Mouse (Mus musculus) small intestine, adult 2 months (tissue): ENCODE results near the gene Phlpp1. TPM values are rescaled to one million over a fixed set of nuclear protein-coding genes. Genes with fewer than 3 reads are reported as not detected.

Experiments used
- H3K27ac ChIP-seq: fragments of 200-500 bp; 2 replicates; pipeline ENCODE4 v1.5.1; 2012; ENCODE audit warnings: low read depth, low read length, control low read depth, inconsistent platforms; ENCODE audit not compliant: insufficient read depth
- H3K27me3 ChIP-seq: fragments of 200-500 bp; 2 replicates; pipeline ENCODE4 v1.6.1; 2012; ENCODE audit warnings: mild to moderate bottlenecking, moderate library complexity, low read length, inconsistent platforms; ENCODE audit not compliant: control insufficient read depth, insufficient read depth
- H3K36me3 ChIP-seq: fragments of 200-500 bp; 2 replicates; pipeline ENCODE4 v1.6.1; 2012; ENCODE audit warnings: mild to moderate bottlenecking, low read length, control low read depth, inconsistent platforms; ENCODE audit not compliant: control insufficient read depth, insufficient read depth
- H3K4me1 ChIP-seq: fragments of 200-500 bp; 2 replicates; pipeline ENCODE4 v1.6.1; 2012; ENCODE audit warnings: low read length, inconsistent platforms, mixed read lengths; ENCODE audit not compliant: control insufficient read depth, insufficient read depth, insufficient read length
- H3K4me3 ChIP-seq: fragments of 200-500 bp; 2 replicates; pipeline ENCODE4 v1.5.1; 2012; ENCODE audit warnings: low read depth, mild to moderate bottlenecking, control low read depth, inconsistent platforms, low read length, moderate library complexity
- CTCF ChIP-seq: fragments of 200-500 bp; IDR thresholded peaks from 2 replicates; pipeline ENCODE4 v1.5.1; 2012; ENCODE audit warnings: low read depth, mild to moderate bottlenecking, control low read depth, inconsistent platforms, low read length, moderate library complexity, mixed read lengths; ENCODE audit not compliant: insufficient replicate concordance, insufficient read length; ENCODE audit errors: extremely low read depth
- POLR2A ChIP-seq: fragments of 200-500 bp; IDR thresholded peaks from 2 replicates; pipeline ENCODE4 v1.6.1; 2012; ENCODE audit warnings: low read depth, mild to moderate bottlenecking, control low read depth, inconsistent platforms, low read length, moderate library complexity
- WGBS: fragments of 180-500 bp; shearing (Covaris S2); methylation state at CpG from one replicate; pipeline ENCODE4 v1.1.7; 2018; 5-methylcytosine and 5-hydroxymethylcytosine counted together
- polyA plus RNA-seq: library from polyadenylated mRNA; depleted of rRNA; stranded (reverse); fragments of >200 nt; gene quantifications from 2 replicates; pipeline ENCODE4 v1.2.3, GENCODE M21; 2012

The Phlpp1 gene
- polyA plus RNA-seq, 1 experiment: 6.5 TPM

DNA sequence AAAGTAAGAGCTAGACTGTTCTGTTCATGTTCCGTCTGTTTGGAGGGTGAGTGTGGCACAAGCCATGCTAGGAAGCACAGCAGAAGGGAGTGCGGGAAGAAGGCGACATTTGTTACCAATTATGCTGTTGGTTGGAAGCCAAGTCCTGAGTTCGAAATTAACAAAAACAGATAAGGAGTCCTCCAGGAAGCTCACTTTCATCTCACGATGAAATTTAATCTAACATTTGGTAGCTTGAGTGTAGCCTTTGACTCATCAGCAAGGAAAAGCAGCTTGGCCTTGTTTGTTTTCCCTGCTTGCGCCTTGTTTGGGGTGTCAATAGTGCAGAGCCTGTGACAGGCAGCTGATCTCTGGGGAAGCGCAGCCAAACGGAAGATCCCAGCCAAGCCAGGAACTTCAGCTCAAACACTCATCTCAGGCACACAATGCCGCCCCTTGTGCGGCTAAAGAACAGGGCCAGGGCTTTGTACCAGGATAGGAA is 16.4 kb upstream of the Phlpp1 start:
- WGBS: 68% methylated on average over 10 of the region's 10 CpGs
- no peak overlapping the region for H3K27ac ChIP-seq
- H3K36me3 ChIP-seq: no peaks in the 10 kb centered on the region
- no peaks in the 10 kb centered on the region for H3K4me1 ChIP-seq
- TF ChIP-seq POLR2A (no peak), CTCF (no peak)
- H3K27me3 ChIP-seq: no peaks in the 10 kb centered on the region
- no peak overlapping the region for H3K4me3 ChIP-seq

DNA sequence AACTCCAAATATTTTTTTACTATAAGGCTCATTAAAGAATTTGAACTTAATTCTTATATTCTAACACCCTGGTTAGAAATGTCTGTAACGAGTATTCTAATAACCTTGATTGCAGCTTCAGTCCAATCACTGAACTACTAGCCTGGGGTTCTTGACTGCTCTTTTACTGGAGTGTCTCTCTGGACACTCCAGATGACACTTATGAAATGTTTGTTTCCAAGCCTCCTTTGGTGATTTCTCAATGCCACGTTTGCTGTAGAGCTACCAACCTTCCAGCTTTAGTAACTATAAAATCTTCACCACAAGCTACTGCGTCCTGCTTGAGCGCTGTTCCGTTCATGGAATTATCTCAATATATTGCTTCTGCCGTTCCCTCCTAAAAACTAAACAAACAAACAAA is 15.8 kb upstream of the Phlpp1 start:
- H3K27me3 ChIP-seq: no peaks in the 10 kb centered on the region
- no peak overlapping the region for H3K27ac ChIP-seq
- no peaks in the 10 kb centered on the region for H3K36me3 ChIP-seq
- H3K4me1 ChIP-seq: no peaks in the 10 kb centered on the region
- TF ChIP-seq POLR2A: no peak
- no peak for TF ChIP-seq CTCF
- WGBS: 81% methylated on average over 6 of the region's 6 CpGs
- H3K4me3 ChIP-seq: no peak overlapping the region

DNA sequence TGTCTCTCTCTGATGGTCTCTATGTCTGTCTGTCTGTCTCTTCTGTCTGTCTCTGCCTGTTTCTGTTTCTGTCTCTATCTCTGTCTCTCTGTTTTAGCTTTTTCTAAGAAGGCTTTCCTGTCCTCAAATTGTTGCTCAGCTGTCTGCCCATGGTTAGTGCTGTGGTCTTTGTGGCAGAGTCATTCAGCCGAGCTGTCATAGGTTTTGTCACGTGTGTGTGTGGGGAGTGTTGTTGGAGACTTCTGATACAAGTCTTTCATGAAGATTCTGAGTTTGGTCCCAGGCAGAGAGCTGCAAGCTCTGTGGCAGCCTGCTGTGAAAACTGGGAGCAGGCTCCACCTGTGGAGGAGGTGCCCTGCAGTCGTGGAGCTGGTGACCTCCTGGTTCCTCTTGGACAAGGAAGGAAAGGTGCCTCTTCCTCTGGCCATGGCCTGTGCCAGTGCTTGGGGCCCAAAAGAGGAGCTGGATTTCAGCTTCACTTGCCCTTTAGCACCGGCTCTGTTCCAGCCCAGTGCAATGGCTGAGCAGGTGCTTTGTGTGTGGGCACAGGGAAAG is 13.5 kb upstream of the Phlpp1 start:
- Histone ChIP-seq H3K27me3 (no peaks in the 10 kb centered on the region), H3K4me3 (no peak overlapping the region), H3K27ac (no peak overlapping the region), H3K4me1 (no peaks in the 10 kb centered on the region), H3K36me3 (no peaks in the 10 kb centered on the region)
- no peak for TF ChIP-seq POLR2A
- 38% methylated on average over 4 of the region's 4 CpGs for WGBS

DNA sequence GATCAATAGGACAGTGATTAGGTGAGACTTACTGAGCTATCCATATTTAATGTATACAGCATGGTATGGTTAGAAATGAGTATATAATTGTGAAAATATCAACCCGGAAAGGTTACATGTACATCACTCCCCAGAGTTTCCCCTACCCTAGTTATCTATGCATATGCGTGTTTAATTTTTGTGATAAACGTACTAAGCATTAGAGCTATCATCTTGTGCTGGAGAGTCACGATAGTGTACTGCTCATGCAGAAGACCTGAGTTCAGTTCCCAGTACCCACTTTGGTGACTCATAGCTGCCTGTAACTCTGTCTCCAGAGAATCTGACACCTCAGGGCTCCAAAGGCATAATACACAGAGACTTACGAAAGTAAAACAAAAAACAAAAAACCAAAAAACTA is 11.9 kb upstream of the Phlpp1 start:
- no peak overlapping the region for H3K27ac ChIP-seq
- TF ChIP-seq CTCF (no peak), POLR2A (no peak)
- H3K36me3 ChIP-seq: no peaks in the 10 kb centered on the region
- H3K4me3 ChIP-seq: no peak overlapping the region
- WGBS: 98% methylated on average over 5 of the region's 5 CpGs
- H3K27me3 ChIP-seq: no peaks in the 10 kb centered on the region
- no peaks in the 10 kb centered on the region for H3K4me1 ChIP-seq

DNA sequence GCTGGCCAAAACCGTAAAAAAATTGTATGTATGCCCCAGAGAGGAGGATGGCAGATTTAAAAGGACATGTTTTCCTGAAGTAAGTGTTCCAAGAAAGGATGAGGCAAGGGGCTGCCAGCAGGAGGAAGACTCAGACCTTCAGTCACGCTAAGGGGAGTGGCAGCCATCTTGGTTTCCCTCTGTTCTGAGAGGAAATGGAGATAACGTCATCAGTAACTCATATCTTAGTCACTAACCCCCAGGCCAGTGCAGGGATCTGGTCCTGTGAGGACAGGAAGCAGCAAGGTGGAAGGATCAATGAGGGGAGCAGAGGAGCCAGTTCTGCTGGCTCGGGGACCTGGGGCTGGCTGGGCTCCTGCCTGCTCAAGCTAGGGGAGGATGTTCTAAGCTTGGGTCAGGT is 10.6 kb upstream of the Phlpp1 start:
- Histone ChIP-seq H3K27me3 (no peaks in the 10 kb centered on the region), H3K4me1 (no peaks in the 10 kb centered on the region), H3K4me3 (no peak overlapping the region), H3K36me3 (no peaks in the 10 kb centered on the region), H3K27ac (no peak overlapping the region)
- TF ChIP-seq CTCF (no peak), POLR2A (no peak)
- 74% methylated on average over 4 of the region's 4 CpGs for WGBS

DNA sequence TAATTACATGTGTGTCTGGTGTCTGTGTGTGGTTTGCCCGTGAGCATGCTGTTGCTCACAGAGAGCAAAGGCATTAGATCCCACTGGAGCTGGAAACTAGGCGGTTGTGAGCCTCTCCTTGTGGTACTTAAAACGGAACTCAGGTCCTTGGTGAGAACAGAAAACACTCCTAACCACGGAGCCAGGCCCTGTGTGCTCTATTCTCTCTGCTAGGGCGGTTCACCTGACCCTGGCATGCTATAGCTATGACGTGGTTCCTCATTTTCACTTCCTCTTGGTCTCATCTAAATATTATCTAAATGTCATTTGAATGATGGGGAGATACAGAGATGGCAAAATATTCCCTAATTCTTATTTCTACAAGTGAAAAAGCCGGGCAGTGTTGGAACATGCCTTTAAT is 9.0 kb upstream of the Phlpp1 start:
- no peaks in the 10 kb centered on the region for H3K27me3 ChIP-seq
- H3K27ac ChIP-seq: no peak overlapping the region
- H3K36me3 ChIP-seq: no peaks in the 10 kb centered on the region
- no peaks in the 10 kb centered on the region for H3K4me1 ChIP-seq
- TF ChIP-seq CTCF (no peak), POLR2A (no peak)
- no peak overlapping the region for H3K4me3 ChIP-seq
- 67% methylated on average over 7 of the region's 7 CpGs for WGBS

DNA sequence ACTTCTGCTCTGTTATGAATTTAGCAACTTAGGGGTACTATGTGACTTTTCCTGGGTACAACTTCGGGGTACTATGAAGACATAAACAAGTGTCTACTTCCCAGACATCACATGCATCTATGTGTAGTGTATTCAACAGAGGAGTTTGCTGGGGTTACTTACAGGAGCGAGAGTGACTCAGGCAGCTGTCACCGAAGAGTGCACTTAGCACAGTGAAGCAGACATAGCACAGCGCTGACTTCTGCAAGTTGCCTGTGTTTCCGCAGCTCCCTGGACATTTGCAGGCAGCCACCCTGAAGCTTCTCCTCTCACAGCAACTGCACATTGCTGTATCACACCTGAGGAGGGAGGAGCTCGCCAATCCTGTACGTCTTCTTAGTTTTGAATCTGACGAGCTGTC is 8.2 kb upstream of the Phlpp1 start:
- no peak overlapping the region for H3K4me3 ChIP-seq
- 92% methylated on average over 8 of the region's 8 CpGs for WGBS
- H3K4me1 ChIP-seq: no peaks in the 10 kb centered on the region
- H3K27me3 ChIP-seq: no peaks in the 10 kb centered on the region
- no peaks in the 10 kb centered on the region for H3K36me3 ChIP-seq
- TF ChIP-seq CTCF (no peak), POLR2A (no peak)
- no peak overlapping the region for H3K27ac ChIP-seq

DNA sequence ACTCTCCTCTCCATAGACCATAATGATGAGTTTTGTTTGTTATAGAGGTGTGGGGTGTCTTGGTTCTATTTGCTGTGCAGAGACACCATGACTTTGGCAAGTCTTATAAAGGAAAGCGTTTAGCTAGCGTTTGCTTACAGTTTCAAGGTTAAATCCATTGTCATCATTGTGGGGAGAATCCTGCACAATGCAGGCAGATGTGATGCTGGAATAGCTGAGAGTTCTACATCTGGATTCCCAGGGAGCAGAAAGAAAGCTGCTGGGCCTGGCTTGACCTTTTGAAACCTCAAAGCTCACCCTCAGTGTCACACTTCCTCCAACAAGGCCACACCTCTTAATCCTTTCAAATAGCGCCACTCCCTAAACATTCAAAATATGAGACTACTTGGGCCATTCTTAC is 7.4 kb upstream of the Phlpp1 start:
- Histone ChIP-seq H3K27ac (no peak overlapping the region), H3K4me1 (no peaks in the 10 kb centered on the region), H3K36me3 (no peaks in the 10 kb centered on the region), H3K27me3 (no peaks in the 10 kb centered on the region), H3K4me3 (no peak overlapping the region)
- WGBS: 87% methylated on average over 3 of the region's 3 CpGs
- no peak for TF ChIP-seq POLR2A
- no peak for TF ChIP-seq CTCF
